Mouse (Mus musculus) spleen, adult 2 months (tissue): ENCODE measurements around the gene Uri1. TPM values are rescaled to one million over a fixed set of nuclear protein-coding genes. Genes with fewer than 3 reads are reported as not detected.

Source experiments
- DNase-seq, 2 experiments: peaks; one replicate each; pipeline versions ENCODE4 v3.0.0 to v3.0.0-alpha.2; 2012 to 2021; ENCODE audit warnings: low spot score in 2 of 2, low read depth in 1 of 2
- H3K27ac ChIP-seq: fragments of 200-500 bp; 2 replicates; pipeline ENCODE4 v1.5.1; 2012; ENCODE audit warnings: low read length, inconsistent platforms; ENCODE audit not compliant: insufficient read depth
- H3K27me3 ChIP-seq: fragments of 200-500 bp; 2 replicates; pipeline ENCODE4 v1.6.1; 2012; ENCODE audit warnings: mild to moderate bottlenecking, moderate library complexity, low read length, inconsistent platforms; ENCODE audit not compliant: control insufficient read depth, insufficient read depth
- H3K36me3 ChIP-seq: fragments of 200-500 bp; 2 replicates; pipeline ENCODE4 v1.6.1; 2012; ENCODE audit warnings: mild to moderate bottlenecking, low read length, inconsistent platforms; ENCODE audit not compliant: control insufficient read depth, insufficient read depth
- H3K4me1 ChIP-seq: fragments of 200-500 bp; 2 replicates; pipeline ENCODE4 v1.6.1; 2011; ENCODE audit warnings: inconsistent platforms; ENCODE audit not compliant: control insufficient read depth, insufficient read depth, insufficient read length
- H3K4me3 ChIP-seq: fragments of 200-500 bp; 2 replicates; pipeline ENCODE4 v1.5.1; 2011; ENCODE audit warnings: mild to moderate bottlenecking, inconsistent platforms; ENCODE audit not compliant: insufficient read depth, insufficient read length; ENCODE audit errors: extremely low read depth
- CTCF ChIP-seq: fragments of 200-500 bp; IDR thresholded peaks from 2 replicates; pipeline ENCODE4 v1.5.1; 2011; ENCODE audit warnings: mild to moderate bottlenecking, inconsistent platforms; ENCODE audit not compliant: insufficient read depth, insufficient read length, insufficient replicate concordance; ENCODE audit errors: extremely low read depth
- POLR2A ChIP-seq: fragments of 200-500 bp; IDR thresholded peaks from 2 replicates; pipeline ENCODE4 v1.6.1; 2011; ENCODE audit warnings: low read depth, low read length, inconsistent platforms
- WGBS: fragments of 180-500 bp; shearing (Covaris S2); methylation state at CpG from one replicate; pipeline ENCODE4 v1.1.7; 2018; 5-methylcytosine and 5-hydroxymethylcytosine counted together
- polyA plus RNA-seq: library from polyadenylated mRNA; depleted of rRNA; stranded (reverse); fragments of >200 nt; gene quantifications from 2 replicates; pipeline ENCODE4 v1.2.3, GENCODE M21; 2012; rRNA removed

The Uri1 gene
- polyA plus RNA-seq, result 5.3 and 7.4 TPM in 2 replicates

- H3K27me3 ChIP-seq, result no peaks in the 10 kb centered on the region
- WGBS, result 92% methylated on average over 8 of the region's 8 CpGs
- no peak within 1 kb of the TSS for H3K27ac ChIP-seq
- no peaks in the 10 kb centered on the region for H3K36me3 ChIP-seq
- no peak for TF ChIP-seq CTCF
- no peak for TF ChIP-seq POLR2A
- DNase-seq, result no peak
- no peak within 1 kb of the TSS for H3K4me3 ChIP-seq
- no peaks in the 10 kb centered on the region for H3K4me1 ChIP-seq
Measured at GRCm38 (mm10) chr7:38023451-38023850, at the start of gene Uri1. Gene Uri1, minus strand, starts transcription at chr7:38023551.

GRCm38 (mm10) chr7:38071065-38071464 lies 47.7 kb upstream of the Uri1 start:
- Histone ChIP-seq H3K4me3 (no peak overlapping the region), H3K36me3 (no peaks in the 10 kb centered on the region)

GRCm38 (mm10) chr7:38070663-38071062 lies 47.3 kb upstream of the Uri1 start:
- DNase-seq, result no peak
- H3K4me1 ChIP-seq, result no peaks in the 10 kb centered on the region
- H3K27me3 ChIP-seq, result no peaks in the 10 kb centered on the region
- no peak overlapping the region for H3K27ac ChIP-seq
- WGBS, result 30% methylated on average over 2 of the region's 2 CpGs
- no peak overlapping the region for H3K4me3 ChIP-seq
- no peak for TF ChIP-seq POLR2A
- no peak for TF ChIP-seq CTCF
- H3K36me3 ChIP-seq, result no peaks in the 10 kb centered on the region

More at GRCm38 (mm10) chr7:38071065-38071464, 47.7 kb upstream of the Uri1 start:
- Histone ChIP-seq H3K4me1 (no peaks in the 10 kb centered on the region), H3K27me3 (no peaks in the 10 kb centered on the region), H3K27ac (no peak overlapping the region)
- no peak for DNase-seq
- WGBS, result 53% methylated on average over 5 of the region's 5 CpGs
- TF ChIP-seq POLR2A (no peak), CTCF (no peak)

- no peak overlapping the region for H3K4me3 ChIP-seq
- H3K36me3 ChIP-seq, result no peaks in the 10 kb centered on the region
- no peak overlapping the region for H3K27ac ChIP-seq
- H3K27me3 ChIP-seq, result no peaks in the 10 kb centered on the region
- no peak for DNase-seq
- peaks cover 4% of the 10 kb centered on the region; the same call in 1 of the 2 replicates for H3K4me1 ChIP-seq
- TF ChIP-seq POLR2A, result no peak
- no peak for TF ChIP-seq CTCF
- WGBS, result 53% methylated on average over 4 of the region's 4 CpGs
Measured at GRCm38 (mm10) chr7:38064431-38064830, 41.1 kb upstream of the Uri1 start.

- TF ChIP-seq CTCF (peak; percentile 97), POLR2A (no peak)
- no peak overlapping the region for H3K27ac ChIP-seq
- no peaks in the 10 kb centered on the region for H3K27me3 ChIP-seq
- DNase-seq, result peak; percentile 36 to 78
- H3K4me1 ChIP-seq, result peaks cover 4% of the 10 kb centered on the region; the same call in 1 of the 2 replicates
- no peaks in the 10 kb centered on the region for H3K36me3 ChIP-seq
- H3K4me3 ChIP-seq, result peak overlapping the region; percentile 54
- WGBS, result 4% methylated on average over 57 of the region's 57 CpGs
Measured at GRCm38 (mm10) chr7:38061060-38061970, 38.0 kb upstream of the Uri1 start.

GRCm38 (mm10) chr7:38059636-38060330 lies 36.4 kb upstream of the Uri1 start:
- Histone ChIP-seq H3K36me3 (no peaks in the 10 kb centered on the region), H3K4me1 (peaks cover 4% of the 10 kb centered on the region; the same call in 1 of the 2 replicates), H3K4me3 (no peak overlapping the region), H3K27me3 (no peaks in the 10 kb centered on the region), H3K27ac (no peak overlapping the region)
- 59% methylated on average over 8 of the region's 8 CpGs for WGBS
- no peak for DNase-seq
- TF ChIP-seq CTCF (no peak), POLR2A (no peak)
